Mouse (Mus musculus) forebrain, embryonic 16.5 days (tissue): ENCODE measurements at regions not wholly inside any gene's neighbourhood (a gene's known extent, or its start where the extent isn't known, plus 50 kb on each side); places are given as distances from the start of the nearest gene placed in this dataset.

Source experiments
- ATAC-seq: fragments of 200-750 bp; cut with Nextera tagmentation; 2 replicates; pipeline ENCODE4 v1.8.0; 2017; ENCODE audit warnings: mild to moderate bottlenecking, moderate library complexity
- H3K27ac ChIP-seq: fragments of 300-500 bp; sonication (generic); 2 replicates; pipeline ENCODE4 v1.5.1; 2014; ENCODE audit warnings: low read length, control low read depth
- H3K27me3 ChIP-seq: fragments of 300-500 bp; sonication (generic); replicated peaks from 2 replicates; pipeline ENCODE4 v1.6.1; 2014; ENCODE audit warnings: low read length; ENCODE audit not compliant: control insufficient read depth, insufficient read depth
- H3K36me3 ChIP-seq: fragments of 300-500 bp; sonication (generic); 2 replicates; pipeline ENCODE4 v1.6.1; 2014; ENCODE audit not compliant: control insufficient read depth, insufficient read depth
- H3K4me1 ChIP-seq: fragments of 300-500 bp; sonication (generic); replicated peaks from 2 replicates; pipeline ENCODE4 v1.6.1; 2014; ENCODE audit warnings: low read length; ENCODE audit not compliant: control insufficient read depth, insufficient read depth
- H3K4me2 ChIP-seq: fragments of 300-500 bp; sonication (generic); 2 replicates; pipeline ENCODE4 v1.6.1; 2014; ENCODE audit warnings: mild to moderate bottlenecking, low read length, control low read depth
- H3K4me3 ChIP-seq: fragments of 300-500 bp; sonication (generic); replicated peaks from 2 replicates; pipeline ENCODE4 v1.5.1; 2014; ENCODE audit warnings: mild to moderate bottlenecking, low read length, control low read depth
- H3K9ac ChIP-seq: fragments of 300-500 bp; sonication (generic); replicated peaks from 2 replicates; pipeline ENCODE4 v1.6.1; 2014; ENCODE audit warnings: low read depth, low read length, control low read depth
- H3K9me3 ChIP-seq: fragments of 300-500 bp; sonication (generic); 2 replicates; pipeline ENCODE4 v1.6.1; 2016; ENCODE audit warnings: low read length; ENCODE audit not compliant: control insufficient read depth
- WGBS: fragments of 180-500 bp; shearing (Covaris S2); extraction: QIAGEN DNeasy Blood & Tissue Kit; methylation state at CpG from one replicate; pipeline ENCODE4 v1.1.7; 2014; 5-methylcytosine and 5-hydroxymethylcytosine counted together

DNA sequence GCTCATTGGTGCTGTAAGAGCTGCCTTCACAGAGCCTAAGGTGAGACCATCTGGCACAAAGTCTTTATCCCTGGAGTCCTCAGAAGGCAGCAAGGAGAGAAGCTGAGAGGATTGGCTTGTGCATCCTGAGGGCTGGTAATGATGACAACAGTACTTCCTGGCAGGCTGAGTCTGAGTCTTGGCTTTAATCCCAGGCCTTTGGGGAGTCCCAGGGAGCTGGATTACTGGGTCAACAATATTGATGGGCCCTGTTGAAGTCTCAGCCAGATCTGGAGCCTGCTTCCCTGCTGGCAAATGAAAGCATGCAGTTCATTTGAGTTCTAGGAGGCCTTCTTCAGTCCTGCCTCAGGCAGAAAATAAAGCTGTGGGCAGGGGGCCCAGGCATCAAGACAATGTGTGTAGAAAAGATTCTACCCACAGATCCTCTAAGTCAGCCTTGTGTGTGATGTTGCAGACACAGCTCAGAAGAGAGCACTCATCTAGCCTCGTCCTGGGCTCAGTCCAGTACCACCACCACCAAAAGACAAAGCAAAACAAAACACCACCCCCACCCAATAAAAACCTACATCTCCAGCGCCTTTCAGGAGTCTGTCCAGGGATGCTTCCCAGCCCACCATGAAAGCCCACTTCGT, 113.1 kb downstream of the Tmem215 start:
- no peaks in the 10 kb centered on the region for H3K4me1 ChIP-seq
- H3K4me3 ChIP-seq, result no peak overlapping the region
- H3K9me3 ChIP-seq, result no peaks in the 10 kb centered on the region
- H3K36me3 ChIP-seq, result no peaks in the 10 kb centered on the region
- ATAC-seq, result peak; percentile 67; the same call in 1 of the 2 replicates
- no peak overlapping the region for H3K4me2 ChIP-seq
- WGBS, result 71% methylated on average over 3 of the region's 3 CpGs
- H3K9ac ChIP-seq, result no peak overlapping the region
- no peak overlapping the region for H3K27ac ChIP-seq
- no peaks in the 10 kb centered on the region for H3K27me3 ChIP-seq

DNA sequence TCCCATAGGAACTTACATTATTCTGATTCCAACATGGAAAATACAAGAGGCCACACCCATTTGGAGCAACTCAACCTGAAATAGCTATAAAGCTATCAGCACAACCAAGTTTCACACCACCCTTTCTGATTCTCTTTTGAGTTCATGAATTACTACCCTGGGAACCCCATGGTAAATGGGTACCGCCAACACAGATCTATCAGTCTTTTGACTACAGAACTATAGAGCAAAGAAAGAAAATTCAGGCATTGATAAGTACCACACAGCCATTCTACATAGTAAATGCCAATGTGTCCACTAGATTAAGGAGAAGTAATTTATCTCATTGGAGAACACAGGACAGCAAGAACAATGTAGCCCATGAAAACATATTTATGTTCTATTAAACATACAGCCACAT, 114.1 kb downstream of the Tmem215 start:
- Histone ChIP-seq H3K4me3 (no peak overlapping the region), H3K4me2 (no peak overlapping the region), H3K27me3 (no peaks in the 10 kb centered on the region), H3K4me1 (no peaks in the 10 kb centered on the region), H3K36me3 (no peaks in the 10 kb centered on the region), H3K9ac (no peak overlapping the region), H3K27ac (no peak overlapping the region), H3K9me3 (no peaks in the 10 kb centered on the region)
- 79% methylated on average over 1 of the region's 1 CpGs for whole genome bisulfite sequencing
- ATAC-seq, result no peak

GRCm38 (mm10) chr4:40587254-40587653, 115.3 kb downstream of the Tmem215 start:
- H3K4me1 ChIP-seq, result no peaks in the 10 kb centered on the region
- no peaks in the 10 kb centered on the region for H3K36me3 ChIP-seq
- no peak overlapping the region for H3K9ac ChIP-seq
- H3K27me3 ChIP-seq, result no peaks in the 10 kb centered on the region
- no peak overlapping the region for H3K4me2 ChIP-seq
- WGBS, result 72% methylated on average over 4 of the region's 4 CpGs
- H3K9me3 ChIP-seq, result no peaks in the 10 kb centered on the region
- no peak for ATAC-seq
- no peak overlapping the region for H3K27ac ChIP-seq
- H3K4me3 ChIP-seq, result no peak overlapping the region

DNA sequence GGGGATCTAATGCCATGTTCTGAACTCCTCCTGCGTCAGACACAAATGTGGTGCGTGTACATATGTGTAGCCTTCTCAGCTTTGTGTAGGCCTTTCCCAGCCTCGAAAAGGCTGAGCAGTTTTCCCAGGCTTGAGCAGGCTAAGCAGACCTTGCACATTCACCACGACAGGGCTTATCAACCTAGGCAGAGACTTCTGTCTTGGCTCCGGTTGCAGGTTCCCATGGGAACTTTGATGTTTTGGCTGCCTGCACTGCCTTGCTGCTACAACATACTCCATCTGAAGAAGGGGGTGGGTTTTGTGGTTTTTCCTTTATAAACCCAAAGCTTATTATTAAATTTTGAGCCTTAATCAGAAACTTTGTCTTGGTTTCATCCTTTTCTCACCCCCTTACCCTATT, 109.2 kb downstream of the Aptx start:
- WGBS, result 80% methylated on average over 5 of the region's 5 CpGs
- no peak for ATAC-seq
- H3K27me3 ChIP-seq, result no peaks in the 10 kb centered on the region

GRCm38 (mm10) chr4:40625024-40625423, 78.0 kb downstream of the Aptx start:
- Histone ChIP-seq H3K36me3 (no peaks in the 10 kb centered on the region), H3K4me2 (no peak overlapping the region), H3K9ac (no peak overlapping the region), H3K4me1 (no peaks in the 10 kb centered on the region), H3K9me3 (no peaks in the 10 kb centered on the region), H3K4me3 (no peak overlapping the region), H3K27me3 (no peaks in the 10 kb centered on the region), H3K27ac (no peak overlapping the region)
- WGBS, result 72% methylated on average over 5 of the region's 5 CpGs
- ATAC-seq, result no peak

More for the DNA sequence above, 109.2 kb downstream of the Aptx start:
- Histone ChIP-seq H3K4me2 (no peak overlapping the region), H3K36me3 (no peaks in the 10 kb centered on the region), H3K4me3 (no peak overlapping the region), H3K9ac (no peak overlapping the region), H3K27ac (no peak overlapping the region), H3K9me3 (no peaks in the 10 kb centered on the region), H3K4me1 (no peaks in the 10 kb centered on the region)

- ATAC-seq, result no peak
- Histone ChIP-seq H3K9me3 (no peaks in the 10 kb centered on the region), H3K36me3 (no peaks in the 10 kb centered on the region), H3K9ac (no peak overlapping the region), H3K4me3 (no peak overlapping the region), H3K4me1 (no peaks in the 10 kb centered on the region), H3K27me3 (no peaks in the 10 kb centered on the region), H3K4me2 (no peak overlapping the region), H3K27ac (no peak overlapping the region)
- 29% methylated on average over 6 of the region's 6 CpGs for WGBS
These were observed 77.1 kb downstream of the Aptx start for GRCm38 (mm10) chr4:40625911-40626310.
